Mouse (Mus musculus): Measurements from ENCODE around the gene 4933415A04Rik. TPM values are rescaled to one million over a fixed set of nuclear protein-coding genes. Genes with fewer than 3 reads are reported as not detected.

4933415A04Rik gene
- total and polyA plus RNA-seq, 2 experiments from 2014 or later, result 0.27 to 2.3 TPM

- Histone ChIP-seq H3K36me3 (ENCODE audit: insufficient read depth, low read length) (no peaks in the 10 kb centered on the region), H3K9ac (replicated peaks; ENCODE audit: low read length, poor library complexity, severe bottlenecking) (no peak overlapping the region), H3K4me3 (ENCODE audit: low read depth, low read length) (no peak overlapping the region), H3K4me1 (ENCODE audit: insufficient read depth, low read length) (no peaks in the 10 kb centered on the region), H3K27ac (ENCODE audit: low read depth, low read length) (no peak overlapping the region), H3K4me2 (ENCODE audit: low read depth, low read length, poor library complexity, severe bottlenecking) (no peak overlapping the region), H3K27me3 (ENCODE audit: insufficient read depth, low read length) (no peaks in the 10 kb centered on the region), H3K9me3 (ENCODE audit: low read length) (no peaks in the 10 kb centered on the region)
- ATAC-seq (ENCODE audit: low FRiP score), result no peak
- DNase-seq (ENCODE audit: low spot score), result no peak
- 92% methylated on average over 6 of the region's 6 CpGs for WGBS
- TF ChIP-seq CTCF (IDR thresholded peaks at IDR 0.05), result no peak
Measured at GRCm38 (mm10) chr11:43604891-43605290, 18.1 kb downstream of the 4933415A04Rik start.

- Histone ChIP-seq H3K9ac (replicated peaks; ENCODE audit: low read length, poor library complexity, severe bottlenecking) (no peak overlapping the region), H3K4me1 (ENCODE audit: insufficient read depth, low read length) (no peaks in the 10 kb centered on the region), H3K4me3 (ENCODE audit: low read depth, low read length) (no peak overlapping the region), H3K9me3 (ENCODE audit: low read length) (no peaks in the 10 kb centered on the region), H3K27me3 (ENCODE audit: insufficient read depth, low read length) (no peaks in the 10 kb centered on the region), H3K4me2 (ENCODE audit: low read depth, low read length, poor library complexity, severe bottlenecking) (no peak overlapping the region), H3K36me3 (ENCODE audit: insufficient read depth, low read length) (no peaks in the 10 kb centered on the region), H3K27ac (ENCODE audit: low read depth, low read length) (no peak overlapping the region)
- no peak for TF ChIP-seq CTCF (IDR thresholded peaks at IDR 0.05)
- DNase-seq (ENCODE audit: low spot score), result no peak
- WGBS, result 87% methylated on average over 6 of the region's 6 CpGs
- ATAC-seq (ENCODE audit: low FRiP score), result no peak
Measured at GRCm38 (mm10) chr11:43605859-43606258, 19.0 kb downstream of the 4933415A04Rik start.

GRCm38 (mm10) chr11:43608440-43608839 is 21.6 kb downstream of the 4933415A04Rik start:
- no peak for TF ChIP-seq CTCF (IDR thresholded peaks at IDR 0.05)
- no peaks in the 10 kb centered on the region for H3K9me3 ChIP-seq (ENCODE audit: low read length)
- WGBS, result 36% methylated on average over 3 of the region's 3 CpGs
- no peak for ATAC-seq (ENCODE audit: low FRiP score)
- H3K4me1 ChIP-seq (ENCODE audit: insufficient read depth, low read length), result no peaks in the 10 kb centered on the region
- H3K4me3 ChIP-seq (ENCODE audit: low read depth, low read length), result no peak overlapping the region
- DNase-seq (ENCODE audit: low spot score), result peak; percentile 49
- no peaks in the 10 kb centered on the region for H3K36me3 ChIP-seq (ENCODE audit: insufficient read depth, low read length)
- no peak overlapping the region for H3K27ac ChIP-seq (ENCODE audit: low read depth, low read length)
- no peak overlapping the region for H3K9ac ChIP-seq (replicated peaks; ENCODE audit: low read length, poor library complexity, severe bottlenecking)
- H3K4me2 ChIP-seq (ENCODE audit: low read depth, low read length, poor library complexity, severe bottlenecking), result no peak overlapping the region
- no peaks in the 10 kb centered on the region for H3K27me3 ChIP-seq (ENCODE audit: insufficient read depth, low read length)

- Histone ChIP-seq H3K36me3 (ENCODE audit: insufficient read depth, low read length) (no peaks in the 10 kb centered on the region), H3K27me3 (ENCODE audit: insufficient read depth, low read length) (no peaks in the 10 kb centered on the region), H3K4me2 (ENCODE audit: low read depth, low read length, poor library complexity, severe bottlenecking) (no peak overlapping the region), H3K27ac (ENCODE audit: low read depth, low read length) (no peak overlapping the region), H3K9me3 (ENCODE audit: low read length) (no peaks in the 10 kb centered on the region), H3K9ac (replicated peaks; ENCODE audit: low read length, poor library complexity, severe bottlenecking) (no peak overlapping the region), H3K4me3 (ENCODE audit: low read depth, low read length) (no peak overlapping the region), H3K4me1 (ENCODE audit: insufficient read depth, low read length) (no peaks in the 10 kb centered on the region)
- DNase-seq (ENCODE audit: low spot score) (no peak), ATAC-seq (ENCODE audit: low FRiP score) (no peak)
- no peak for TF ChIP-seq CTCF (IDR thresholded peaks at IDR 0.05)
- WGBS, result 69% methylated on average over 10 of the region's 10 CpGs
Measured at GRCm38 (mm10) chr11:43610006-43610661, 23.3 kb downstream of the 4933415A04Rik start.

- Histone ChIP-seq H3K9me3 (ENCODE audit: low read length) (no peaks in the 10 kb centered on the region), H3K27ac (ENCODE audit: low read depth, low read length) (no peak overlapping the region), H3K36me3 (ENCODE audit: insufficient read depth, low read length) (no peaks in the 10 kb centered on the region), H3K4me2 (ENCODE audit: low read depth, low read length, poor library complexity, severe bottlenecking) (no peak overlapping the region), H3K4me1 (ENCODE audit: insufficient read depth, low read length) (no peaks in the 10 kb centered on the region), H3K4me3 (ENCODE audit: low read depth, low read length) (no peak overlapping the region), H3K9ac (replicated peaks; ENCODE audit: low read length, poor library complexity, severe bottlenecking) (no peak overlapping the region), H3K27me3 (ENCODE audit: insufficient read depth, low read length) (no peaks in the 10 kb centered on the region)
- TF ChIP-seq CTCF (IDR thresholded peaks at IDR 0.05), result no peak
- 84% methylated on average over 5 of the region's 5 CpGs for WGBS
- ATAC-seq (ENCODE audit: low FRiP score), result no peak
- DNase-seq (ENCODE audit: low spot score), result no peak
Measured at GRCm38 (mm10) chr11:43610662-43611033, 23.8 kb downstream of the 4933415A04Rik start.

GRCm38 (mm10) chr11:43612834-43613488 is 26.1 kb downstream of the 4933415A04Rik start:
- peak; percentile 88 for TF ChIP-seq CTCF (IDR thresholded peaks at IDR 0.05)
- H3K9ac ChIP-seq (replicated peaks; ENCODE audit: low read length, poor library complexity, severe bottlenecking), result no peak overlapping the region
- 19% methylated on average over 12 of the region's 12 CpGs for WGBS
- H3K27ac ChIP-seq (ENCODE audit: low read depth, low read length), result peak overlapping the region; percentile 20; the same call in 1 of the 2 replicates
- H3K4me1 ChIP-seq (ENCODE audit: insufficient read depth, low read length), result no peaks in the 10 kb centered on the region
- peak; percentile 70; the same call in 1 of the 2 replicates for ATAC-seq (ENCODE audit: low FRiP score)
- DNase-seq (ENCODE audit: low spot score), result peak; percentile 93
- no peak overlapping the region for H3K4me3 ChIP-seq (ENCODE audit: low read depth, low read length)
- no peaks in the 10 kb centered on the region for H3K36me3 ChIP-seq (ENCODE audit: insufficient read depth, low read length)
- H3K27me3 ChIP-seq (ENCODE audit: insufficient read depth, low read length), result no peaks in the 10 kb centered on the region
- no peak overlapping the region for H3K4me2 ChIP-seq (ENCODE audit: low read depth, low read length, poor library complexity, severe bottlenecking)
- H3K9me3 ChIP-seq (ENCODE audit: low read length), result no peaks in the 10 kb centered on the region
